Mouse (Mus musculus) lung, adult 2 months (tissue): Measurements from ENCODE around the gene Trim40.

ENCODE experiments used
- CTCF ChIP-seq: fragments of 200-500 bp; IDR thresholded peaks from 2 replicates; pipeline ENCODE4 v1.5.1; 2011; ENCODE audit warnings: mild to moderate bottlenecking, low read length, control low read depth; ENCODE audit not compliant: insufficient read depth
- POLR2A ChIP-seq: fragments of 200-500 bp; IDR thresholded peaks from 2 replicates; pipeline ENCODE4 v1.6.1; 2011; ENCODE audit warnings: low read depth, mild to moderate bottlenecking, control low read depth, low read length, borderline replicate concordance; ENCODE audit errors: extremely low read depth

- TF ChIP-seq POLR2A: no peak
- no peak for TF ChIP-seq CTCF
Observed at GRCm38 (mm10) chr17:36885132-36885790, 4.7 kb downstream of the Trim40 start.
